Mouse (Mus musculus): Measurements from ENCODE around the gene Gm33543. TPM values are rescaled to one million over a fixed set of nuclear protein-coding genes. Genes with fewer than 3 reads are reported as not detected.

The Gm33543 gene
- polyA plus RNA-seq, 2 experiments from 2014 or later, result not detected

DNA sequence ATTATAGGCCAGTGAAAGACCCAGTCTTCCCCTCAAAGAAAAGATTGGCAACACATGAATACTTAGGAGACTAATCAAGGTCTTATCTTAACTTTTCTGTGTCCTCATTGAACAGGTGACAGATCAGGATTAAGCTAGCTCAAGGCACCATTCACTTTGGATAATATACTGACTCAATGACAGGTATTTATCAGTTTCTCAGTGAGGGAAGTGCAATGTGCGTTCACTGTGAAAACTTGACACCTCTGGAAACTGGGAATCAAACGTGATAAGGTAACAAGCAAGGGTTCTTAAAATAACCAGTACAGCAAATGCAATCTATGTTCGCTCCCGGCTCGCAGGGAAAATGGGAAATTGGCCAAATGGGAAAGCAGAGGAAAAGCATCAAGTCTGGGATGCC lies 11.8 kb downstream of the Gm33543 start:
- no peak for ATAC-seq

- no peak for ATAC-seq
These were observed 13.3 kb downstream of the Gm33543 start for GRCm38 (mm10) chr10:95829471-95829870.

DNA sequence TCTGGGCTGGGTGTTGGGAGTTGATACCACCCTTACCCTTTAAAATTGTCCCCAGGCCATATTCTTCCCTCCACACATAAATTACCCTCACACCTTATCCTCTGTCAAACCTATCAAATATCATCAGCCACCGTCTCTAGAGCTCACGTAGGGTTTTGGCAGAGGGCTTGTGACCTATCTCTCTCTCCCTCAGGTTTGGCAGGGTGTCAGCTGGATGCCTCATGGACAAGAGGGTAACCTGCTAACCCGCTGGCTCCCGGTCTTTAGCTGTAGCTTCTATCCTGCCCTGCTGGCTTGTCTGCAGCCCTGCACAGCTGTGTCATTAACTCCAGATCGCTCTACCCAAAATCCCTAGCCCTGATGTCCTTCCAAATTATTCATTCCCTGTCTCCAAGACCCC lies 14.4 kb downstream of the Gm33543 start:
- no peak for ATAC-seq

DNA sequence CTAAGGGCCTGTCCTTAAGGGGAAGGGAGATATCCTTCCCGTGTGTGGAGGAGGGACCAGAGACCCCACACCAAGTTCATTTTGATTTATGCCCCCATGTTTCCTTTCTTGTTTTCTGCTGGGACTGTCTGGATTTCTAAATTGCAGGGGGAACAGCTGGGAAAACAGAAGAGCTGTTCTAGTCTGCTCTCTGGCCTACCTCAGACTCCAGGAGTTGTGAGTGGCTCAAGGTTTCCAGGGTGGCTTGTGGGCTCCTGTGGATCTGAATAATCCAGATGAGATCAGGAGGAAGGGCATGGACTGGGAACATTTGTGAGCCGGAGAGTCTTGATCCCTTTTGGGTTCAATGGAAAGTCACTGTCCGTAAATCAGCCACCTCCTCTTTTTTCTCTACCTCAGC lies 17.1 kb downstream of the Gm33543 start:
- no peak for ATAC-seq

DNA sequence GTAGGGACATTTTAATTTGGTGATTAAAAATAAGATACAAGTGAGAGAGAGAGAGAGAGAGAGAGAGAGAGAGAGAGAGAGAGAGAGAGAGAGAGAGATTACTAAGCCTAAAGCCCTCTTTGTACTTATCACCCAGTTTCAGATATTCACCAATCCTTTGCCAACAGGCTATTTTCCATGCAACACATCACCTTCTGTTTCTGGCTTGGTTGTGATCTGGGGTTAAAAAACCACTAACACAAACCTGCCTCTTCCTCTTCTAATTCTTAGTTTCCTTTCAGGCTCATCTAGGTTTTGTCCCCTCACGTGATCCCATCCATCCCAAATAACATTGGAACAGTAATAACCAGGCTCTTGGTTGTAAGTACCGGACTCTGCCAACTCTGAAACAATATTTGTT lies 24.2 kb downstream of the Gm33543 start:
- ATAC-seq, result no peak

GRCm38 (mm10) chr10:95817419-95818161 lies 25.1 kb downstream of the Gm33543 start:
- no peak for ATAC-seq

DNA sequence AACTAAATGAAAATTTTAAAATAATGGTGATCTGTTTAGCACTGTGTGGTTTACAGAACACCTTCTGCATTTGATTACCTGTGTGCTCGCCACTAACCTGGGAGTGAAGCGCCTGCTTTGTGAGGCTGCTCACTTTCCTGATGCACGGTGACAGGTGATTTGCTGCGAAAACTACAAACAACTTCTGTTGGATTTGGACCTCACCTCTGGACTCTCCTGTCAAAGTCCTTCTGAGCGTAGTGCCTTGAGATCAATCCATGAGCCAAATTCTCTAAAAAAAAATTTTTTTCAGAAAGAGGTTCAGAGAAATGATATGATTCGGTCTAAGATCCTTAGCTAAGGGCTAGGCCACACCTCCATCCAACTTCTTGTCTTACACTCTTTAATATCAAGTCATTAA lies 28.4 kb downstream of the Gm33543 start:
- ATAC-seq, result no peak

- ATAC-seq, result no peak
These were observed 30.9 kb downstream of the Gm33543 start for GRCm38 (mm10) chr10:95811869-95812268.

GRCm38 (mm10) chr10:95801443-95801811 lies 41.3 kb downstream of the Gm33543 start:
- no peak for ATAC-seq

GRCm38 (mm10) chr10:95800693-95801442 lies 41.9 kb downstream of the Gm33543 start:
- ATAC-seq, result no peak

DNA sequence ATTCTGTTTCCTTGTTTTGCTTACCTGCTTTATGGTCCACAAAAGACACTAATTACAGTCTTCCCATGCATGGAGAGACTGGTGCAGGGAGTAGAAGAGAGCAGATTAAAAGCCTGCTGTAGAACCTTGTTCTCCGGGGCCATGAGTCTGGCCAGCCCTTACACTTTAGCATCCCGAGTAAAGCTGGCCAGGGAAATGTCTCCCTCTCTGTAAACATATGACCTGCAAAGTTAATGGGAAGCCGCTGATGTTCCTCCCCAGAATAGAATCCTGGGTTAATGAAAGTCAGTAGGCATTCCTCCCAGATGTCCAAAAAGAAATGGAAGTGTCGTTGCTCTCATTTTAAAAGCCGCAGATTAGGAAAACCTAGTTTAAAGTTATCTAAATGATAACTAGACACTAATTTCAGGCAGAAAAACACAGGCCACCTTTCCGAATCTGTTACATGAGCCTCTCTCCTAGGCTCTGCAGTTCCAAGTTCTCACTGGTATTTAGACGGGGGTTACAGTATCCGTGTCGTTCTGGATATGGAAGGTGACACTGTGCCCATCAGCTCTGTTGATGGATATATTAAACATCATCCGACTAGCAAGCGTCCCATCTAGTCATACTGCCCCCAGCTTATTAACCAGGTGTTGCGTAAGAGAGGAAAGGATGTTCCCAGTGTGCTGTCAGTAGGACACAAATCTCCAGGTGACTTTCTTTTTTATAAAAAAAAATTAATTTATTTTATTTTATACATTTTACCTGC lies 44.9 kb downstream of the Gm33543 start:
- no peak for ATAC-seq

- no peak for ATAC-seq
These were observed 47.2 kb downstream of the Gm33543 start for GRCm38 (mm10) chr10:95795500-95795899.

DNA sequence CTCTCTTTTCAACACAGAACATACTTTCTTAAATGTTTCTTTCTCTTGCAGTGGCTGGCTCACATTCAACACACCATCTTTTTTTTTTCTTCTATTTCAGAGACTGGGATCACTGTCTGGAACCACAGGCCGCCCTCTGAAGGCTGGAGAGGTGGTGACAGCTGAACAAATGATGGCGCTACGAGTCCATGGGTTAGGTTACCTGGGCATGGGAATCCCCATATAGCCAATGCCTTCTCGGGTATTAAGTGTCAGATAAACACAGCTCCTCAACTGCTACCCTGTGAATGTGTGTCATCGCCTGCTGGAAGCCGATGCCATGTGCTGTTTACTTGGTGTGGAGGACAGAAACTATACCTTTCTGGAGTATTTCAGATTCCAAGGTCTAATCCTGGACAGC lies 48.0 kb downstream of the Gm33543 start:
- no peak for ATAC-seq

GRCm38 (mm10) chr10:95791427-95791804 lies 51.3 kb downstream of the Gm33543 start:
- ATAC-seq, result no peak

DNA sequence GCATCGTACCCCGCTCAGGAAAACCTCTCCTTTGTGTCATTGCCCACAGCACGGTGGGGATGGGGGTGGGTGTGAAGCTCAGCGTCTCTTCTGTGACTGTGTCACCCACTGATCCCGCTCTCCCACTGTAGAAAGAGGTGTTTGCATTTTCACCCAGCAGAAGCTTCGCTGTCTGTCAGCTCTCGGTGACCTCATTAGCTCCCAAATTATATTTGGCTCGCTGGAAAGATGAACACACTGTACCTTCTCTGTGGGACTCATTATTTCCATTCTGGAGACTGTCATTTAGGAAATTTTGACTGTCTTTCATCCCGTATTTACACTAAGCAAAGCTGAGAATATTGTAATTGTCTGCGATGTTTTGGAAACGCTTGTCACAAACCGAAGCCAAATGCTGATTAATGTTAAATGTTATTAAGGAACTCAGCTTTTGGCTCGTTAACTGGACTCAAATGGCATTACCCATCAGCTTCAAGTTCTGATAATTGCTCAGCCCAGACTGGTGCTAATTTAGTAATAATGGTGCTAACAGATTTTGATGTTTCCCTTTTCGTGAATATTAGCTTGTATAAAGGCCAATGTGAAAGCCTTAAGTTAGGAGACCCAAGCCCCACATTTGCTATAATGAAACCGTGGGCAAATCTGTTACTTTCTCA lies 51.8 kb downstream of the Gm33543 start:
- no peak for ATAC-seq

- ATAC-seq, result no peak
These were observed 55.6 kb downstream of the Gm33543 start for GRCm38 (mm10) chr10:95787176-95787575.

- ATAC-seq, result no peak
These were observed 57.9 kb downstream of the Gm33543 start for GRCm38 (mm10) chr10:95784837-95785236.

- ATAC-seq, result peak; percentile 53
These were observed 61.7 kb downstream of the Gm33543 start for GRCm38 (mm10) chr10:95780881-95781600.

DNA sequence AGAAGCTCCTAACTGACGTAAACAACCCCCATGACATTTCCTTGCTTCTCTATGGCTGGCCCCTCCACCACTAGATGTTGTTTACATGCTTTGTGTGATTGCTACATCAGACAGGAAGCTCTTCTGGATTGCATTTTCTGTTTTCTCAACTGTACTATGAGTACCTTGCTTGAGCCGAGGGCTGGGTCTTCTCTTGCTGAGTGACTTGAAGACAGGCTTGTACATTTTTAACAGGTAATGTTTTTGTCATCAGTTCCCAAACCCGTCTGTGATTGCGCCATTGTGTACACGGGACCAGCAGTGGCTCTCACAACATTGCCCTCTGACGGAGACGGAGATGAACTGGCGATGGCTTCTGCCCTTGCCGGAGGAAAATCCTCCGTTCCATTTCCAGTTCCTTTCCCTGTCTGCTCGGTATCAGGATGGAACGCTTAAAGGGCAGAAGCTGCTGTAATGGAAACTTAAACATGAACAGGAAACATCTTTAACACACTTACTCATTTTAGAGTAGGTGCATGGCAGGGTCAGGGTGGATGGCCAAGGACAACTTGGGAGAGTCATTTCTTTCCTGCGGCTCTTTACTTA lies 62.8 kb downstream of the Gm33543 start:
- peak; percentile 85 for ATAC-seq

DNA sequence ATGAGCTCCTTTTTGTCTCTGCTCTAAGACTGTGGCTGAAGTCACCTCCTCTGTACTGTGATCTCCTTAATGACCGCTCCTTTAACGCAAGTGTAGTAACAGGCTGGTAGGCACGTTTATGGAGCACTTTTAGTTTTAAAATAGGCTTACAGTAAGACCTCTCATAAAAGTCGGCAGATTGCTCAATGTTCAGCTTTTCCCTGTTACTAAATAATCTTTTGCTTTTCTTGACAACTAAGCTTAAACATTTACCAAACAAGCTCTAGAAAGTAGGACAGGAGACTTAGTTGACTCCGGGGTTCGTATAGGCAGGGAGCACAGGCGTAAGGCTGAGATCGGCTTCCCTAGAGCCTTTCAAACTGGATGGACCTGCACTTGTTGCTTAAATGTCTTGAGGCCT lies 64.1 kb downstream of the Gm33543 start:
- ATAC-seq, result no peak

GRCm38 (mm10) chr10:95777701-95778320 lies 64.9 kb downstream of the Gm33543 start:
- ATAC-seq, result no peak
